Mouse (Mus musculus) CH12.LX (cell line): ENCODE results near the gene Cers5.

Source experiments
- CTCF ChIP-seq, 2 experiments: IDR thresholded peaks in 1 of 2; conservative IDR thresholded peaks in 1 of 2; 2 replicates each; pipeline ENCODE4 v1.5.1; 2011 to 2012; ENCODE audit warnings: low read depth in 2 of 2, low read length in 2 of 2, improper control_type of control experiment in 1 of 2, inconsistent platforms in 1 of 2, mild to moderate bottlenecking in 1 of 2, moderate library complexity in 1 of 2
- EP300 ChIP-seq: IDR thresholded peaks from 2 replicates; pipeline ENCODE4 v1.6.1; 2011; ENCODE audit warnings: low read length, improper control_type of control experiment
- JUND ChIP-seq: conservative IDR thresholded peaks from 2 replicates; pipeline ENCODE4 v1.6.1; 2011; ENCODE audit warnings: low read depth, low read length, improper control_type of control experiment
- KAT2A ChIP-seq: IDR thresholded peaks from 2 replicates; pipeline ENCODE4 v1.6.1; 2012; ENCODE audit warnings: low read length, improper control_type of control experiment, inconsistent platforms; ENCODE audit not compliant: insufficient replicate concordance
- ZNF384 ChIP-seq: IDR thresholded peaks from 2 replicates; pipeline ENCODE4 v1.6.1; 2012; ENCODE audit warnings: low read depth, low read length, improper control_type of control experiment, inconsistent platforms

DNA sequence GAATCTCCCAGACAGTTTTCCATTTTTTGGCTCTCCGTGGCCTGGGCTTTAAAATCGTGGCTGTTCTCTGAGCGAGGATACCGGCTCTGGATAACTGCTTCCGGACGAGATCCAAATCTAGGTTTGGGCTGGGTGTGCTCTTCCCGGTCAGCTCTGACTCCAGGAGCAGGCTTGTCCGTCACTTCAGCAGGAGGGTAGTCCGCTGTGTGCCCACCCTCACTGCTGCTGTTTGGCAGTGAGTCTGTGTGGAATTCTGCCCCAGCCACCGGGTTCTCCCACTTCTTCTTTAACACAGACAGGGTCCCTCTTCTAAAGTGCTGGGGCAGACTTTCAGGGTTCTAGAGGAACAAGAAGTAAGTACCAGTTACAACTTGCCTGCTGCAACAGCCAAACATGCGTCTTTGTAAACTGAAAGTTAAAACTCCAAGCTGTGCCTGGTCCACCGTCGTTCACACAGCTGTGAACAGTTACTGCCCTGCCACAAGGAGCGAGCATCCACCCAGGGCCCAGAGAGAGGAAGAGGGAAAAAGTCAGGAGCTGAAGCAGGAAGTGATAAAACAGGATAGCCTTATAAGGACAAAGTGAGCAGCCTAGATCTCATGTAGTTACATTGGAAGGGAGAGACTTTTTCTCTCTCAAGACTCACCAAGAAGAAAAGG is 47.1 kb upstream of the Cers5 start:
- no peak for TF ChIP-seq CTCF (conservative IDR thresholded peaks at IDR 0.05 in 1 of 2, IDR thresholded peaks at IDR 0.05 in 1 of 2; ENCODE audit: low read depth in 2 of 2, low read length in 2 of 2)
- TF ChIP-seq KAT2A = no peak
- TF ChIP-seq ZNF384 = no peak
- TF ChIP-seq JUND = no peak
- 0 out of 2 replicates have a peak, but pooled peaks have one; percentile 39 for TF ChIP-seq EP300
